Mouse (Mus musculus): ENCODE results near the gene Kcnip1.
A peak's percentile ranks its signal among the peaks of the same experiment; 100 is the strongest.

The Kcnip1 gene

GRCm38 (mm10) chr11:33939456-33940113, 53.4 kb downstream of the Kcnip1 start:
- DNase-seq (ENCODE audit: extremely low read depth, low read depth), result peak; percentile 35

DNA sequence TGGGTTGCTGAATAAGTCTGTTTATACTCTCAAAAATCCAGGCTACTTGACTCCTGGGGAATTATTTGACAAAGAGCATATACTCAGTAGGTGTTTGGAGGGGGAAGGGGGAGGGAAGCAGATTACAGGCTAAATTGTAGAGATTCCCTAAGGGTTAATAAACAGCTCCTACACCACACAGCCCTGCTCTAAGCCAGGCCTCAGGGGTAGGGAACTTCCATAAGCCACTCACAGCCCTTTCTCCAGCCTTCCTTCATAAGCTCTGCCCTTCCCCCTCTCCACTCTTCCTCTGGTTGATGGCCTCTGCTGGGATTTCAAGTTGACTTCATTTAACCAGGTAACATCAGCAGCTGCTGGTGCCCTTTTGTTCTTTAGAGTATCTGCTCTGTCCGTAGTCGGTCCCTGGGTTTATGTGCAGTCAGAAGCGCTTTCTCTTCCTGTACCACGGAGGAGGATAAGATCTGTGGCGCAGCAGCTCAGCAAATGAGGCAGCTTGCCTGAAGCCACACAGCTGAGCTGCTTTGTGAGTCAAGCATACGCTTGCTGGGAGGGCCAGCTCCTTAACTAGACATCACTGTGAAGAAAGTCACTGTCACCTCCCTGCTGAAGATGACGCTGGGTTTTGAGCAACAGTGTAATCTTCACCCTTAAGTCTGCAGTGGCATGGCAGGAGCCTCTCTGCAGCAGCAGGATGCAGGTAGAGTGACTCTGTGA, 54.2 kb downstream of the Kcnip1 start:
- peak; percentile 77 for DNase-seq (ENCODE audit: extremely low read depth, low read depth)

- DNase-seq (ENCODE audit: extremely low read depth, low read depth), result no peak
Measured at GRCm38 (mm10) chr11:33937641-33938040, 55.3 kb downstream of the Kcnip1 start.

- no peak for DNase-seq (ENCODE audit: extremely low read depth, low read depth)
Measured at GRCm38 (mm10) chr11:33934286-33934685, 58.7 kb downstream of the Kcnip1 start.

DNA sequence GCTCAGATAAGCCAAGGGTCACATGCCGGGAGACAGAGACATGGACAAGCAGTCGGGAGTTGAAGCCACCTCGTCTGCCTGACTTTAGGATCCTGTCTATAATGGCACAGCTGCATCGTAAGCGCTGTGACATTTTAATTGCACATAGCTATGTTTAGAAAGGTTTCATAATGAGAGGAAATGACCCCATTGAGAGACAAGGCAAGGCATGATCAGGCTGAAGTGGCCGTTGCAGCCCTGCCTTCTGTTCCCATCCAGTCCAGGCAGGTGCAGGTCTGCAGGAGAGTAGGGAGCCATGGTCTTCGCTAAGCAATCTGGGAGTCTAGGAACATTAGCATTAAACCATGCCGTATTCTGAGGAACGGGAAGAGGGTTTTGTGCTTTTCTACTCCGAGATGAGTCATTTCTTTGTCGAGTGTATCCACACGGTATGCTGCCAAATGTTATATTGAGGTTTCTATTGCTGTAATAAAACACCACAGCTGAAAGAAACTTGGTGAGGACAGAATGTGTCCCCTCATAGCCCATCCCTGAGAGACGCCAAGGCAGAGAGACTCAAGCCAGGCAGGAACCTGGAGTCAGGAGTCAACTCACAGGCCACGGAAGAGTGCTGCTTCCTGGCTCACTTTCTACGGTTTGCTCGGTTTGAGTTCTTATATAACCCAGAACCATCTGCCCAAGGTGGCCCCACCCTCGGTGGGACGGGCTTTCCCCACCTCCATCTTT, 60.4 kb downstream of the Kcnip1 start:
- no peak for DNase-seq (ENCODE audit: extremely low read depth, low read depth)

DNA sequence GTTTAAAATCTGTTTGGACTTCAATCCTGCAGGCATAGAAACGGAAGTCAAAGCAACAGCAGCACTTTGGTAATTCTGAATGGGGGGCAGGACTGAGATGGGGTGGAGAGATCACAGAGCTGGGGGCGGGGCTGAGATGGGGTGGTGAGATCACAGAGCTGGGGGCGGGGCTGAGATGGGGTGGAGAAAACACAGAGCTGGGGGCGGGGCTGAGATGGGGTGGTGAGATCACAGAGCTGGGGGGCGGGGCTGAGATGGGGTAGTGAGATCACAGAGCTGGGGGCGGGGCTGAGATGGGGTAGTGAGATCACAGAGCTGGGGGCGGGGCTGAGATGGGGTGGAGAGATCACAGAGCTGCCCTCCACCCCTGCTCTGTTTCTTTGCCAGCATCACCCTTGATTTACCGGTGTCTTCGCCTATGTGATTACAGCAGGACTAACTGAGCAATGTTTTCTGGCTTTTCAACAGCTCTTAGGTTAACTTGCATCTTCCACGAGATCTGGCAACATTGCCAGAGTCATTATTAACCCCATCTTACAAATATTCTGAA, 61.0 kb downstream of the Kcnip1 start:
- DNase-seq (ENCODE audit: extremely low read depth, low read depth), result no peak

DNA sequence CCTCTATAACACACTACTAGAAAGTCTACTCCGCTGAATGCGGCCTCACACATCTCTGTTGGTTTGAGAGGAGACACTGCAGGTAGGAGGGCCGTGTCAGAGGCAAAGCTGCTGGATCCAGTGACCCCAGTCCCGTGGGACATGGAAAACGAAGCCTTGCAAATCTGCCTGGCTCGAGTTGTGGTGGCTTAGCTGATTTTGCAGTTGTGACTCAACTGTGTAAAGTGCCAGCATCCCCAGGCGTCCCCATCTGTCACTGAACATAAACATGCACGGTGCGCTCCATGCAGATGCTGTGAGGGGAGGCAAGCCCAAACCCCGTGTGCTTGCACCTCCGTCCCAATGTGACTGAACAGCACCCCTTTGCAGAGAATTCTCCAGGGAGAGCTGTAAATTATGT, 63.5 kb downstream of the Kcnip1 start:
- no peak for DNase-seq (ENCODE audit: extremely low read depth, low read depth)

GRCm38 (mm10) chr11:33928658-33929057, 64.3 kb downstream of the Kcnip1 start:
- no peak for DNase-seq (ENCODE audit: extremely low read depth, low read depth)

DNA sequence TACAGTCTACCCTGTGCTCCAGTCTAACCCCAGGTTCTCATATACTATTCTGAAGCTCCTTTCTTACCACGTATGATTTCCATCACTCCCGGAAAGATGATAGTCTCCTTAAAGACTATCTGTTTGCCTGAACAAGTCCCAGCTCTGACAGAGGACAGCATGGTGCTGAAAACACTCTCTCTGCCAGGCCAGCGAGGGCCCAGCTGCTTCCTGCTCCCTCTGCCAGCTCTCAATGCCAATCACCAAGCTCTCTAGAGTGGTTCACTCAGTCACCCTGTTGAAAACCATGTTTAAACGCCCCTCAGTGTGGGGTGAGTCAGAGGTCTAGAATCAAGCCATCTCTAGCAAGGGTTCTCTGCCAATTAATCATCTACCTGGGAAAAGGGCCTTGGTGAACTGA, 65.1 kb downstream of the Kcnip1 start:
- no peak for DNase-seq (ENCODE audit: extremely low read depth, low read depth)

GRCm38 (mm10) chr11:33927321-33927720, 65.6 kb downstream of the Kcnip1 start:
- no peak for DNase-seq (ENCODE audit: extremely low read depth, low read depth)

DNA sequence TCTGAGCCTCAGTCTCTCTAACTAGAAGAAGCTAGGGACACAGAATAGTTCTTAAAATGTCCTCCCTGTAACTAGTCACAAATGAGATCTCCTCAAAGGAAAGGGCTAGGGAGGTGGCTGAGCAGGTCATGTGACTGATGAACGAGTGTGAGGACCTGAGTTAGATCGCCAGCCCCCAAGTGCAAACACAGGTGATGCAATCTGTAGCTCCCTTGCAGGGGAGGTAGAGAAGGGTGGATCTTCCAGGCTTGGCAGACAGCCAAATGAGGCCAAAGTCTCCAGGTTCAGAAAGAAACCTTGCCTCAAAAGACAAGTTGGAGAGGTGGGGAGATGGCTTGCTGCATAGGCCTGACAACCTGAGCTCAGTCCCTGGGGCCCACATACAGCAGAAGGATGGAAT, 66.4 kb downstream of the Kcnip1 start:
- no peak for DNase-seq (ENCODE audit: extremely low read depth, low read depth)

DNA sequence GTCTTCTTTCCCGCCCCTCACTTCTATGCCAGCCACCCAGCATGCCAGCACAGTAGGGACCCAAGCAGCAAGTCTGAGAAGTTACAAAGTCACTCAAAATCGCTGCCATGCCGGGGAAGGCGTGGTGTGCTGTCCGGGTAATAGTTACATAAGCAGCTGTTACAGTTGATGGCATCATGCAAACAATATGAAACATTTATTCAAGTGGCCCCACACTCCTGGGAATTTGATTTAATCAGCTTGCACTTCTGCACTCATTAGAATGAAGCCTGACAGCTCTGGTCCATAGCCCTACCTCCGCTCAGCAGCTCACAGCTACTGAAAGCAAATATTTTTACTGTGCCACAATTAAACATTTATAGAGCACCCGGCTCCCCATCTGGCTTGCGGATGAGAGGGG, 67.2 kb downstream of the Kcnip1 start:
- DNase-seq (ENCODE audit: extremely low read depth, low read depth), result no peak

GRCm38 (mm10) chr11:33923031-33923430, 69.9 kb downstream of the Kcnip1 start:
- no peak for DNase-seq (ENCODE audit: extremely low read depth, low read depth)

GRCm38 (mm10) chr11:33921451-33921850, 71.5 kb downstream of the Kcnip1 start:
- DNase-seq (ENCODE audit: extremely low read depth, low read depth), result no peak

DNA sequence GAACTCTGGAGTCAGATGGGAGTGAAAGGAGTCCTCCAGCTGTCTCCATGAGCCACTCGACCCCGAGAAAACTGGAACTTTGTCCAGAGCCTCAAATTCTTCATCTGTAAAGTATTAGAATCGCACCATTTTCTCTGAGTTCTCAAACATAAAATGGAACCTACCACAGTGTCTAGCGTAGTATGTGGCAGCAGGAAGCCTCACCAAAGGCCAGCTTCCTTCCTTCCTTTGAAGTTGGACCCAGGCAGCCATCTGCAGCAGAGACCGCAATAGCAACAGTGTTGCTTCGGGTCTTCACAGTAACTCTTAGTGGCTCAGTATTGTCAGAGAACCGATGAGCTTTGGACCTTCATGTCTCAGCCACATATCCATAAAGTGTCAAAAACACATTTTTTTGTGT, 73.1 kb downstream of the Kcnip1 start:
- DNase-seq (ENCODE audit: extremely low read depth, low read depth), result no peak

- no peak for DNase-seq (ENCODE audit: extremely low read depth, low read depth)
Measured at GRCm38 (mm10) chr11:33918424-33918823, 74.5 kb downstream of the Kcnip1 start.

GRCm38 (mm10) chr11:33917574-33917973, 75.4 kb downstream of the Kcnip1 start:
- no peak for DNase-seq (ENCODE audit: extremely low read depth, low read depth)

- no peak for DNase-seq (ENCODE audit: extremely low read depth, low read depth)
Measured at GRCm38 (mm10) chr11:33914216-33914615, 78.7 kb downstream of the Kcnip1 start.

GRCm38 (mm10) chr11:33913061-33913460, 79.9 kb downstream of the Kcnip1 start:
- no peak for DNase-seq (ENCODE audit: extremely low read depth, low read depth)

GRCm38 (mm10) chr11:33912151-33912571, 80.8 kb downstream of the Kcnip1 start:
- no peak for DNase-seq (ENCODE audit: extremely low read depth, low read depth)

- no peak for DNase-seq (ENCODE audit: extremely low read depth, low read depth)
Measured at GRCm38 (mm10) chr11:33910982-33911381, 82.0 kb downstream of the Kcnip1 start.

Measured in MEL-GATA-1-ER (cell line).